Mouse (Mus musculus): Measurements from ENCODE around the gene E130311K13Rik.

Gene E130311K13Rik

GRCm38 (mm10) chr3:63895786-63896185, 33.5 kb downstream of the E130311K13Rik start:
- no peak for DNase-seq (ENCODE audit: low spot score)

GRCm38 (mm10) chr3:63893677-63894076, 35.6 kb downstream of the E130311K13Rik start:
- DNase-seq (ENCODE audit: low spot score), result no peak

- DNase-seq (ENCODE audit: low spot score), result no peak
Observed at GRCm38 (mm10) chr3:63892154-63892553, 37.1 kb downstream of the E130311K13Rik start.

GRCm38 (mm10) chr3:63881065-63881464, 48.2 kb downstream of the E130311K13Rik start:
- DNase-seq (ENCODE audit: low spot score), result no peak

- DNase-seq (ENCODE audit: low spot score), result no peak
Observed at GRCm38 (mm10) chr3:63878995-63879666, 50.1 kb downstream of the E130311K13Rik start.

GRCm38 (mm10) chr3:63872818-63873217, 56.5 kb downstream of the E130311K13Rik start:
- DNase-seq (ENCODE audit: low spot score), result no peak

GRCm38 (mm10) chr3:63871249-63871648, 58.0 kb downstream of the E130311K13Rik start:
- DNase-seq (ENCODE audit: low spot score), result no peak

- DNase-seq (ENCODE audit: low spot score), result no peak
Observed at GRCm38 (mm10) chr3:63868285-63868684, 61.0 kb downstream of the E130311K13Rik start.

GRCm38 (mm10) chr3:63865069-63865468, 64.2 kb downstream of the E130311K13Rik start:
- no peak for DNase-seq (ENCODE audit: low spot score)

Measured in spleen, adult 12 weeks (tissue).